Comparison of ENCODE assay signal across 8 mouse cellular contexts in the genomic region with DNA sequence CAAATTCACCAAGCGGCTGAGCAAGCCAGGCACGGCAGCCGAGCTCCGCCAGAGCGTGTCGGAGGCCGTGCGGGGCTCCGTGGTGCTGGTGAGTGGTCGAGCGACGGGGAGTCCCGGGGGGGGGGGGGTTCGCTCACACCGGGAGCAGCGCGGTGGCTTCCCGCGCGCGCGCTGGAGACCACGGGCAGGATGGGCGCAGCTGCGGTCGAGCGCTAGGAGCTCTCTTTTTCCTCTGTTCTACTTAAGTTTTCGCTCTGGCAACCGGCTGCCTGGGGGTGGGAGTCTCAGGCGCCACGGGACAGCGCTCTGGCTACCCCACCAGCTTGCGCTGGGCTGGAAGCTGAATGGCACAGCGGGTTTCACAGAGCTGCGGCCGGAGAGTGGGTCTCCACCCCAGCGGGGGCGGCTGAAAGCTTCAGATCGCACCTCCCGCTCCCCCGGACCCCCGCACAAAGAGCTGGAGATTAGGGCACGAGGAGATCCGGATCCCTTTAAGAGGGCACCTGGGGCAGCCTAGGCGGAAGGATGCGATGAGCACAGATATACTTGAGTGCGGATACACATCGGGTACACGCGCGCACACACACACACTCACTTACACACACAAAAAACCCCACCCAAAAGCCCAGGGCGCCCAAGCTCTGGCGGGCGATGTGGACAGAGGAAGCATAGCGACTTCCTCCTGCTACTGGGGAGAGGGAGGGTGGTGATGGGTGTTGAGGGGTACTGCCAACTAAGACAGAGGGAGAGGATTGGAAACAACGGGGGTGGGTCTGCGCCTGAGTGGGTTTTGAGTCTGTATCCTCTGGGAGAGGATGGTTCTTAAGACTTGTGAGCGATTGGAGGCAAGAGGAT. TPM values are rescaled to one million over a fixed set of nuclear protein-coding genes. Genes with fewer than 3 reads are reported as not detected.
DNase-seq lines count a peak whose midpoint lies in the region; ATAC-seq and TF ChIP-seq lines count a peak whose summit lies in the region.

No protein-coding gene starts in this region.

- H3K4me1 ChIP-seq in intestine, embryonic 16.5 days (ENCODE audit: control insufficient read depth, insufficient read depth, low read length), result no peaks in the 10 kb centered on the region
- no peaks in the 10 kb centered on the region for H3K4me1 ChIP-seq in liver, embryonic 14.5 days (replicated peaks; ENCODE audit: control insufficient read depth in 2 of 2, insufficient read depth in 2 of 2, low read length in 1 of 2)
- H3K4me1 ChIP-seq in stomach, postnatal 0 days (replicated peaks; ENCODE audit: control insufficient read depth, insufficient read depth), result no peaks in the 10 kb centered on the region

- peak; percentile 9 to 11 for DNase-seq in left cerebral cortex, adult 2 months (ENCODE audit: extremely low spot score in 1 of 2, low spot score in 2 of 2)
- DNase-seq in left cerebral cortex, adult 11 months (ENCODE audit: low spot score), result no peak
- peak; percentile 4 for DNase-seq in cerebellum, adult 9-10 months
- peak; percentile 14 for DNase-seq in gastrocnemius, postnatal 14 days
- no peak for DNase-seq in liver, embryonic 14.5 days (ENCODE audit: low read depth in 3 of 3, low spot score in 3 of 3)
- peak; percentile 68 for DNase-seq in naive thymus-derived CD4-positive, alpha-beta T cell, adult 2 months (ENCODE audit: low read depth)
- DNase-seq in stomach, postnatal 0 days (ENCODE audit: low spot score), result peak; percentile 43

- peak overlapping the region; percentile 58 for H3K4me2 ChIP-seq in intestine, embryonic 16.5 days (ENCODE audit: low read depth, low read length)
- H3K4me2 ChIP-seq in liver, embryonic 14.5 days (ENCODE audit: low read depth), result peak overlapping the region; percentile 50
- peak overlapping the region; percentile 62 for H3K4me2 ChIP-seq in stomach, postnatal 0 days (replicated peaks; ENCODE audit: low read depth)

- H3K27me3 ChIP-seq in intestine, embryonic 16.5 days (replicated peaks; ENCODE audit: control insufficient read depth, insufficient read depth, low read length), result no peaks in the 10 kb centered on the region
- H3K27me3 ChIP-seq in liver, embryonic 14.5 days (ENCODE audit: control insufficient read depth, insufficient read depth, low read length), result peaks cover 15% of the 10 kb centered on the region
- no peaks in the 10 kb centered on the region for H3K27me3 ChIP-seq in stomach, postnatal 0 days (ENCODE audit: control insufficient read depth, insufficient read depth, low read length)

- H3K9ac ChIP-seq in intestine, embryonic 16.5 days (ENCODE audit: low read depth, low read length), result peak overlapping the region; percentile 67
- no peak overlapping the region for H3K9ac ChIP-seq in liver, embryonic 14.5 days (replicated peaks)
- H3K9ac ChIP-seq in stomach, postnatal 0 days (ENCODE audit: low read length), result peak overlapping the region; percentile 72

- peak; percentile 72 for ATAC-seq in intestine, embryonic 16.5 days
- no peak for ATAC-seq in liver, embryonic 14.5 days (ENCODE audit: insufficient read depth)
- ATAC-seq in stomach, postnatal 0 days (ENCODE audit: low FRiP score, low TSS enrichment), result peak; percentile 54

- H3K9me3 ChIP-seq in intestine, embryonic 16.5 days (ENCODE audit: control insufficient read depth, low read length), result no peaks in the 10 kb centered on the region
- no peaks in the 10 kb centered on the region for H3K9me3 ChIP-seq in liver, embryonic 14.5 days (ENCODE audit: control insufficient read depth, low read length)
- H3K9me3 ChIP-seq in stomach, postnatal 0 days (ENCODE audit: control insufficient read depth, low read length), result no peaks in the 10 kb centered on the region

- 14% methylated on average over 46 of the region's 58 CpGs for WGBS in intestine, embryonic 16.5 days
- WGBS in liver, embryonic 14.5 days (ENCODE audit: insufficient replicate concordance), result 10% methylated on average over 52 of the region's 58 CpGs
- WGBS in stomach, postnatal 0 days, result 6% methylated on average over 55 of the region's 58 CpGs

- peak overlapping the region; percentile 55 for H3K4me3 ChIP-seq in left cerebral cortex, adult 2 months
- peak overlapping the region; percentile 58 for H3K4me3 ChIP-seq in intestine, embryonic 16.5 days (ENCODE audit: low read length)
- H3K4me3 ChIP-seq in liver, embryonic 14.5 days (ENCODE audit: insufficient read depth in 1 of 2, low read depth in 2 of 2, low read length in 2 of 2), result peak overlapping the region; percentile 46 to 50
- H3K4me3 ChIP-seq in stomach, postnatal 0 days (ENCODE audit: low read depth, low read length), result peak overlapping the region; percentile 61

- no peaks in the 10 kb centered on the region for H3K36me3 ChIP-seq in intestine, embryonic 16.5 days (ENCODE audit: control insufficient read depth, insufficient read depth, low read length)
- no peaks in the 10 kb centered on the region for H3K36me3 ChIP-seq in liver, embryonic 14.5 days (replicated peaks; ENCODE audit: control insufficient read depth, insufficient read depth, low read depth)
- no peaks in the 10 kb centered on the region for H3K36me3 ChIP-seq in stomach, postnatal 0 days (ENCODE audit: control insufficient read depth, insufficient read depth, low read length)

- no peak for TF ChIP-seq CTCF in left cerebral cortex, adult 2 months (IDR thresholded peaks at IDR 0.05)
- TF ChIP-seq CTCF in liver, embryonic 14.5 days (IDR thresholded peaks at IDR 0.05; ENCODE audit: low read depth), result no peak
- TF ChIP-seq CTCF in stomach, postnatal 0 days (IDR thresholded peaks at IDR 0.05; ENCODE audit: low read depth), result no peak

- intact Hi-C loops in left cerebral cortex, adult 2 months (cut with DNase I), result no loop called here
- intact Hi-C loops in gastrocnemius, postnatal 14 days (cut with DNase I; ENCODE audit: low total_unique reads), result no loop called here

- no peak for TF ChIP-seq EP300 in liver, embryonic 14.5 days (IDR thresholded peaks at IDR 0.05; ENCODE audit: low read depth)
- TF ChIP-seq EP300 in stomach, postnatal 0 days (optimal IDR thresholded peaks at IDR 0.05), result no peak

- H3K27ac ChIP-seq in left cerebral cortex, adult 2 months, result no peak overlapping the region
- no peak overlapping the region for H3K27ac ChIP-seq in intestine, embryonic 16.5 days (ENCODE audit: low read length)
- no peak overlapping the region for H3K27ac ChIP-seq in liver, embryonic 14.5 days
- H3K27ac ChIP-seq in stomach, postnatal 0 days (replicated peaks), result peak overlapping the region; percentile 35; the same call in 1 of the 2 replicates

RNA-seq across cellular contexts. Expression of gene Dock11, which starts 0.5 kb away (rescaled TPM):
- 1 to 10 TPM; 5.7 to 6.7 TPM for total RNA-seq in left cerebral cortex, adult 2 months (2021)
- 1 to 10 TPM; 6.7 to 7.4 TPM for total RNA-seq in gastrocnemius, postnatal 14 days (2021)
- polyA plus RNA-seq in intestine, embryonic 16.5 days (2015; fragmentation: Nextera tagmentation; extraction: Ambion mirVana), result 6.1 and 6.9 TPM in 2 replicates
- polyA plus RNA-seq in liver, embryonic 14.5 days (2012; rRNA removed), result 1.0 and 1.9 TPM in 2 replicates
- polyA plus RNA-seq in liver, embryonic 14.5 days (2014; fragmentation: Nextera tagmentation; extraction: Ambion mirVana), result 2.1 and 2.4 TPM in 2 replicates
- polyA plus RNA-seq in stomach, postnatal 0 days (2015; fragmentation: Nextera tagmentation; extraction: Ambion mirVana), result 5.1 and 5.7 TPM in 2 replicates

Comparison
In these comparisons a context has a peak if more than half of its experiments do, and no peak if none do; other contexts are left out.
1. DNase-seq: peak in left cerebral cortex, adult 2 months (2 of 2), cerebellum, adult 9-10 months (single experiment), gastrocnemius, postnatal 14 days (single experiment), naive thymus-derived CD4-positive, alpha-beta T cell, adult 2 months (single experiment) and stomach, postnatal 0 days (single experiment); none in left cerebral cortex, adult 11 months (single experiment) and liver, embryonic 14.5 days (0 of 3).
2. Peak in every context shown above with its lines, with median percentiles within 50 percentile points of each other: H3K4me3 ChIP-seq and H3K4me2 ChIP-seq.